Mouse (Mus musculus) layer of hippocampus, postnatal 25 days (tissue): ENCODE measurements around the gene Slc38a4. TPM values are rescaled to one million over a fixed set of nuclear protein-coding genes. Genes with fewer than 3 reads are reported as not detected.

Experiments
- DNase-seq, 2 experiments: peaks; one replicate each; pipeline ENCODE4 v3.0.0; 2022; ENCODE audit warnings: mixed read lengths in 2 of 2, low spot score in 1 of 2; ENCODE audit errors: extremely low spot score in 1 of 2
- total RNA-seq, 2 experiments: library from RNA; stranded (reverse); gene quantifications; 2 replicates each; pipeline ENCODE4 v1.2.3; 2021

Slc38a4 gene
- total RNA-seq, 2 experiments from 2014 or later, result 0.77 to 0.91 TPM

DNA sequence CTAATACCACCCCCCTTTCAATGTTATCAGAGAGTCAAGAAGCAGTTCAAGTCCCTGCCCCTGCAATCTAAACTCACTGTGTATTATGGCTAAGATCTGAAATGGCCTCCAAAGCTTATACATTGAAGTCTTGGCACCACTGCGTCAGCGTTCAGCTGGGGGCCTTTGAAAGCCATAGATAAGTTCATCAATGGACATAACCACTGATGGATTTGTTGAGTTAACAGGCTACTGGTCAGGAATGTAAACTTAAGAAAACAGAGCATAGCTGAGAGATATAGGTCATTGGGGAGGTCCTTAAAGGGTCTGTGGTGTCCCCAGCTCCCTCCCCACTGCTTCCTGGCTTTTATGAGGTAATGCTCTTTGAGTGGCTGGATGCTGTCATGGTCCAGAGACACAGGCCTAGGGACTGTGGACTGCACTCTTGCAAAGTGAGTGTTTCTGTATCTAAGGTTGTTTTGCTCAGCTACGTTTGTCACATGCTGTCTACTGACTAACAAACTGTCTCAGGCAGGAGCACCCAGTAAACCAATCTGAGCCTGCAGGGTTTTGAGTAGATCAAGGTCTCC is 83.0 kb downstream of the Slc38a4 start:
- no peak for DNase-seq

DNA sequence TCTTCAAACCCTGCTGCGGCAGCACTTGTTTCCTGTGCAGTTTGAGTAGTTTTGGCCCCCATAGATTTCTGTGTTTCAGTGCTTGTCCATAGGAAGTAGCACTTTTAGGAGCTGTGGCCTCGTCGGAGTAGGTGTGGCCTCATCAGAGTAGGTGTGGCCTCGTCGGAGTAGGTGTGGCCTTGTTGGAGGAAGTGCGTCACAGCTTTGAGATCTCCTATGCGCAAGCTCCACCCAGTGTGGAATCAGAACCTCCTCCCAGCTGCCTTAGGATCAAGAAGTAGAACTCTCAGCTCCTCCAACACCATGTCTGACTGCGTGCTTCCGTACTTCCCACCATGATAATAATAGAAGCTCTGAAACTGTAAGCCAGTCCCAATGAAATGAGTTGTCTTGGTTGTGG is 83.8 kb downstream of the Slc38a4 start:
- DNase-seq, result no peak

DNA sequence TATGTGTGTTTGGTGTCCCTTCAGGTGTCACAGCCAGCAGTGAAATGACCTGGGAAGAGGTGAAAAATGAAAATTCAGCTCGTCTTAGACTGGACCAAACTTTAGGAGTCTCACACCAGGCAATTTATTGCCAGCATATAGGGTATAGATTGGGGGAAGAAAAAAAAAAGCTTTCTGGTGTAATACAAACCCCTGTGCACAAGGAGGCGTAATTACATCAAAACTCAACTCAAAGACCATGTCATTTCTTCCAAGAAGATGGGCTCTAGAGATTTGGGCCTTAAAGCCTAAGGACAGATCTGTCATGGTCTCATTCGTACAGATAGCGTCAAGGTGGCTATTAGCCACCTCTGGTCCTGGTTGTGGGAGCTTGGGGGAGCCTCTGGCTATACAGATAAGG is 86.0 kb downstream of the Slc38a4 start:
- no peak for DNase-seq

DNA sequence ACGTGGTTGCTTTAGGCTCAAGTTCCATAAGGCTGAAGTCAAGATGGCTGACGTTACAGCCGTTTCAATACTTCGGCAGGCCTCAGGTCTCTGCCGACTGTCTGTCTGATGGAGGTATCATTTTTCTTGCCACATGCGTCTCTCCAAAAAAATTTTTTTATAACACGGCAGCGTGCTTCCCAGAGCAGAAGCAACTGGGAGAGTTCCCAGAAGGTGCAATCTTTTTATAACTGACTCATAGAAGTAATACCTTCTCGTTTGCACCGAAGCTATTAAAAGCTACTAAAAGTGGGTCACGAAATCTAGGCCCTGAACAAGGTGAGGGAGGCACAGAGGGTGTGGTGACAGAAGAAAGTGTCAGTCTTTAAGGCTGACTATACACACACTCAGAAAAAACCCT is 87.0 kb downstream of the Slc38a4 start:
- no peak for DNase-seq

DNA sequence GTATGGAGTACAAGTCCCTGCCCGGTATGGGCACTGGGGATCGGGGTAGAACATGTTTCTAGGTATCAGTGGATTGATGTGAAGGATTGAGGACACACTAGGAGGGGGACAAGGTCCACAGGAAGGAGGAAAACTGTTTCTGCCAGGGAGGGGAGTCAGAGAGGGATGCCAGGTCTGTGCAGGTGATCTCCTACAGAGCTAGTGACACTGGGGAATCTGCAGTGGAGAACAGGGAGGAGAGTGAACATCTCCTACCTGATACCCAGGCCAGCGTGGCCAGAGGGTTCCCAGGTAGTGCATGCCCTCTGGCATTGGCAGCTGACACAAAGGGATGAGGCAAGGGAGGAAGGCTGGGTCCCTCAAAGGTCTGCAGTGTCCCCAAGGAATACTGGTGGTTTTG is 89.4 kb downstream of the Slc38a4 start:
- no peak for DNase-seq

DNA sequence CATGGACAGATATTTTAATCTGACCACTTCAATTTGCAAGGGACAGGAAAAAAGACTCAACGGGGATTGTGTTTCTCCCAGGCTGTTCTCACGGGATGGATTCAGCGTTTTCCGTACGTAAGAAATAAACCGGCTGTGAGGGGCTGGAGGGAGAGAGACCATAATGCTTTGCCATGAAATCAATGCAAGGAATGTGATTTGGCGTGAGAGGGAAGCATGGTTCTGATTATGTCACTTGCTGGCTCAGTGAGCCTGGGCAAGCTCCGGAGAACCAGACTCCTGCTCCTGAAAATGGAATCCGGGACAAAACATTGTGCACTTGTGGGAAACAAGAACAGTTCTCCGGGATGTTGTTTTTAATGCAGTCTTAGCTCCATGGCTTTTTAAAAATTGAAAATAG is 92.0 kb downstream of the Slc38a4 start:
- no peak for DNase-seq

DNA sequence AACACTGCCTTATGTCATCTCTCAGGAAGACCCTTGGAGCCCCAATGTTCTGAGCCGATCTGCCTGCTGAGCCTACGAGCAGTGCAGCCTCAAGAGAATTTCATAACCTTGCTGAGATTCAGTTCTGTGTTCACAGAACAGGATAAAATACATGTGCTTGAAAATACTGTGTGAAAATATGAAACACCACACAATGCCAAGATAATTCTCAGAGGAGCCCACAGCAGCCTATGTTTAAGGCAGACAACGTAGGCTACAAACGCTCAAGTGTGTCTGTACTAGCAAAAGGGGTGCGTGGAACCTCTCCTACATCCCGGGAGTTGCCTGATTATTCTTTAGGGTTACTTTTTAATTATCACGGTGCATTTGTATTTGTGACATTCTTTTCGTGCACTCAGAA is 92.4 kb downstream of the Slc38a4 start:
- DNase-seq, result no peak

DNA sequence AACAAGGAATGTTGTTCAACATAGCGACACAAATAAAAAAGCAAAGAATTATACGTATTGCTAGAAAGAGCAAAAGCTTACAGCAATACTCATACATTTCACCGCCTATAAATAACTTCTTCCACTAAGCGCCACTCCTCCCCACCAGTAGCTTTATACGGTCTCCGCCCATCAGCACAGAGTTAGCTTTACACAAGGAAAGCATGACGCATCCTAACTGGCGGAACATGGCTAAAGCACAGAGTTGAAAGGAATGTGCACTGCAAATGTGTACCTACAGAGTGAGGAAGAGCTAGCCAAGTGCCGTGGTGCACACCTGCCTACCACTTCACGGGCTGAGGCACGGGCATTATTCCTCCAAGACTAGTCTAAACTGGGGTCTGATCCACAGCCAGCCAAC is 95.4 kb downstream of the Slc38a4 start:
- DNase-seq, result no peak

DNA sequence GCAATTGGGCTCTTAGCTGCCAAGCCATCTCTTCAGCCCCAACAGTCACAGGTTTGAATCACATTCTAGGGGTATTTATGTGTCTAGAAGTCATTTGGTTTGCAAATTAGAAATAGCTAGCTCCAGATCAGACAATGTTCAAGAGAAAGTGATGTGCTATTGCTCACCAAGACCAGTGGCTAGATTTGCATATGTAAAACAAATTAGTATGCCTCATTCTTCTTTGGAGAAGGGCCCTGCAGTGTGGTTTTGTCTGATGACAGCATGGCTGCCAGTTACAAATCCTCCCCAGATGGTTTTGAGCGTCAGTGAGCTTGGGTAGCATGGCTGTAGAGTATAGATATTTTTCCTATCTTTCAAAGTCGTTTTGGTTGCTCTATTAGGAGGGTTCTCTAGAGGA is 96.5 kb downstream of the Slc38a4 start:
- no peak for DNase-seq

DNA sequence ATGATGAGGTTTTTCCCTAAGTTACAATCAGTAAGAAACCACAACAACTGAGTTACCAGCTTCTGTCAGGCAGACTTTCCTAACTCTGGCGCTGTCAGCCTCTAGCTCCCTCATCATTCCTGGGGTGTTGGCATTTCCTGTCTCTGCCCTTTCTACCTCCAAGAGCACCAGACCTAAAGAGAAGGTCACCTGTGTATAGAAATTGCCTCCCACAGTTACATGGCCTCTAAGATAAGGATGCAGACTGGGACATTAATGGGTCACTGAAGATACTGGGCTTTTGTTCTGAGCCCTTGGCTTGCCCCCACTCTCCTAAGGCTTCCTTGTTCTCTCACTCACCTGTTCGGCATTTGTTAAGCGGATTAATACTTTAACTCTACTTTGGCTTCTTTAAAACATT is 99.1 kb downstream of the Slc38a4 start:
- no peak for DNase-seq

DNA sequence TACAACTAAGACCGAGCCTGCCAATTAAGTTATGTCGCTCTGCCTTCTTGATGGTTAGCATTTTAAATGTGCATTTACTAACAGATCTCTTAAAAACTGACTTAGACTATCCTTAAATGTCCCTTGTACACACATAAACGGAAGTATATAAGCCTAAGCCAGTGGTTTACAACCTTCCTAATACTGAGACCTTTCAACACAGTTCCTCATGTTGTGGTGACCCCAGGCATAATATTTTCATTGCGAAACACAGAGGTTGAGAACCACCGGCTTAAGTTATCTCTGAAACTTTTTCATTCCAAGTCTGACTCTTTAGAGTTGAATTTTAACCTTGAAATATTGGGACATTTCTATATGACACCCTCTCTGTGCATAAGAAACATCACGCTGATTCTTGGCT is 101.4 kb downstream of the Slc38a4 start:
- no peak for DNase-seq

DNA sequence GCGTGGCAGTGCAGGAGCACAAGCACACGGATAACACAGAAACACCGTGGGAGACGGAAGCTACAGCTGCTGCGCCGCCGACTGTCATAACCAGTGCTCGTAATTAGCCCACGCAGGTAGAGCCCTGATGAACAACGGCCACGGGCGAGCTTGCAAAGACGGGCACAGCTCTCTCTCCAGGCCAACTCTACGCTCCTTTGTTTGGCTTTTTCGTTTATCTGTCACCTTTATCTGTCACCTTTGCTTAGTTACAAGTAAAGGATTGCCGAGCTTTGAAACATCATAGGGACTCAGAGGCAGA is 101.9 kb downstream of the Slc38a4 start:
- DNase-seq, result no peak

DNA sequence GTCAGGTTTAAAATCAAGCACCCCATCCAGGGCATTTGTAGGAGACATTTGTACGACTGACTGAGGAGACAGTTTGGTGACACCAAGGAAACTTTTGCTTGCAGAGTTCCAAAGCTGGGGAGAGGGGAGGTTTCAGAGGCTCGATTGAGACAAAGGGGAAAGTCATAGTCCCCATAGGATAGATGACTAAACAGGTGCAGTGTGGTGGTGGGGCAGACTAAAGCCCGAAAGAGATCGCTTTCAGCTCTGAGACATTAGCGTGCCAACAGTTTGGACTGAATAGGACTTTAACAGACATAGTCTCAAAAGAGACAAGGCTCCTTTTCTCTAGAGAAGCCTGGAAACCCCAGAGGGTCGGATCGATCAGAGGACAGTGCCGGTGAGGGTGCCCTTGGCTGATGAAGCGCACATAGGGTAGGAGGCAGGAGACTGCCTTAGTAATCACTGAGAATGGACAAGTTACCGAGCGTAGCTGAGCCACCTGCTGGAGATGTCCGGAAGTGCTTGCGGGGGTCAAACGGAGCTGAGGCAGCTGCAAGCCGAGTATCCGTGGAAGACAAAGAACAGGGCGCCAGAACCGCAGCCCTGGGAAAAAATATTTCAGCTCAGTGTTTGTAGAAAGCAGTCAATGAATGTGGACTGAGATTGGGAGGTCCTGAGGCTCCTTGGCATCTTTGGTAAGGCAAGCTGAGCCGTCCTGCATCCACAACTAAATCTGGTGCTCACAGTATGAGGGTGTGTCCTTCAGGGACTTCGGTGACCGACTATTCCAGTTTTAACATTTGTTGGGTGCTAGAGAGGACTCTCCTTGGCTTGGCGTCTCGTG is 102.4 kb downstream of the Slc38a4 start:
- DNase-seq, result peak; percentile 41 to 79

DNA sequence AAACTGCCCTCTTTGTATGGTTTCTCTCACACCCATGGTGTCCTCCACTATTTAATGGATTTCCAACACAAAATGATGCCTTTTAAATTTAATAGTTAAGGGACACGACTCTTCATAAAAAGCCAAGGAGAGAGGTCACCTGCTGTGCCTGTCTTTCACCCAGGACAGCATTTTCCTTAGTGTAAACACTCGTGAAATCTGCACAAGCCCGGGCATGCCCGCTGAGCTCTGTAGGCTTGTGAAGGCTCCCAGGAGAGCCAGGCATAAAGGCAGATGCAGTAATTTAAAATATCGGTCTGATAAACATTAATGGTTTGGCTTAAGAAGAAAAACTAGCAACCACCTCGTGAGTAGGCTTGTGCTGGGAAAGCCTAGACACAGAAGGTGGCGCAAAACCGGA is 103.3 kb downstream of the Slc38a4 start:
- no peak for DNase-seq

DNA sequence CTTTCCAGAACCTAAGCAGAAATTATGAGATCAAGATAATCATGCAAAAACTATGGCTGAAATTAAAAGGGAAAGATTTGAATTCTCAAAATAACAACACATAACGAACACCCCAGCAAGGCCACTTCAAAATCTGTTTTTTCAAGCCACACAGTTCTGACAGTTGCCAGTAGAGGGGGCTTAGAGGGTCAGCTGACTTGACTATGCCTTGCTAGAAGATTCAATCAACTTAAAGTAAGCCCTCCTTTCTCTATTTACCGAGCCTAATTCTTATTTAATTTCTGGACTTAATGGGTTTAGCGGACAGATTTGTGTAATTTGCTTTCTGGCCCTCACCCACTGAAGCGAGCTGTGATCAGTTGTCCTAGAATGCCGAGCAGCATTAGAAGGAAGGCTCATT is 104.0 kb downstream of the Slc38a4 start:
- no peak for DNase-seq

DNA sequence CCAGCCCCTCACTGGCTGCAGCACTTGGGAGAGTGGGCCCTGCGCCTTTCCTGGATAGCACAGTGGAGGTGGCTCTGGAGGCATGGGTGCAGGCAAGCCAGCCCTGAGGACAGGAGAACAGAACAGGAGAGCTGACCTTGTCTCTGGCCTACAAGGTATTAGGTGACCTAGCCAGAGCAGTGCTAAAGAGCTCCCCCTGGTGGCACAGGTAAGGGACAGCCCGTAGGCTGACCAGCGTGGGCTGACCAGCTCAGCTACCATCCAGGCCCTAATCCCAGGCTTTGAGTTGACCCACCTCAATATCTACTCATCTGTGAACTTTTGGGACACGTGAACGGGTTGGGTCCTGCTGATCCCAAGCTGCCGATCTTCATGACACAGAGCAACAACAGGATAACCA is 107.3 kb downstream of the Slc38a4 start:
- DNase-seq, result no peak

Other genes starting within 250 kb of the Slc38a4 start
- gene Pced1b, start 191.2 kb upstream of the Slc38a4 start, total RNA-seq, result 1 to 10 TPM; 9.3 to 9.6 TPM
- 10 to 100 TPM; 19.5 to 21.0 TPM for gene Amigo2, start 191.3 kb upstream of the Slc38a4 start, total RNA-seq